Mouse (Mus musculus) testis, postnatal 10 days (tissue): ENCODE measurements at regions not wholly inside any gene's neighbourhood (a gene's known extent, or its start where the extent isn't known, plus 50 kb on each side); places are given as distances from the start of the nearest gene placed in this dataset.
A peak's percentile ranks its signal among the peaks of the same experiment; 100 is the strongest.

Source experiments
- DNase-seq: peaks from one replicate; pipeline ENCODE4 v3.0.0; 2021; ENCODE audit warnings: low spot score

- peak; percentile 58 for DNase-seq
Measured at GRCm38 (mm10) chr7:130073890-130074819, 446.0 kb downstream of the Ate1 start.

DNA sequence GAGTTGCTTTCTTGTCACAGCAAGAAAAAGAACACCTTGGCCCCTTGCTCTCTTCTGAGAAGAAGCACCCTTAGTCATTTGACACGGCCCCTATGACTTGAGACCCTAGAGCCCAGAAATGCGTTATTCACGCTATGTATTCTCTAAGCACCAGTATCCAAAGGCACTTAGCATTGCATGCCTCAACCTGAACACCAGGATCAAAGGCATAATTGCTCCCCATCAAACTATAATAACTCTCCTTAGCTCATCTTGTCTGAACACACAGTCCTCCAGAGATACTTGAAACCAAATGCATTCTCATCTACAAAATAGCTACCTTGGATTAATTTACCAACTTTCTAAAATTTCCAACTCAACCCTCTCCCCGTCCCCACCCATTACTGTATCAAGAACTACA, 437.5 kb downstream of the Ate1 start:
- DNase-seq = no peak

- DNase-seq = no peak
Measured at GRCm38 (mm10) chr7:130085706-130086105, 434.5 kb downstream of the Ate1 start.

DNA sequence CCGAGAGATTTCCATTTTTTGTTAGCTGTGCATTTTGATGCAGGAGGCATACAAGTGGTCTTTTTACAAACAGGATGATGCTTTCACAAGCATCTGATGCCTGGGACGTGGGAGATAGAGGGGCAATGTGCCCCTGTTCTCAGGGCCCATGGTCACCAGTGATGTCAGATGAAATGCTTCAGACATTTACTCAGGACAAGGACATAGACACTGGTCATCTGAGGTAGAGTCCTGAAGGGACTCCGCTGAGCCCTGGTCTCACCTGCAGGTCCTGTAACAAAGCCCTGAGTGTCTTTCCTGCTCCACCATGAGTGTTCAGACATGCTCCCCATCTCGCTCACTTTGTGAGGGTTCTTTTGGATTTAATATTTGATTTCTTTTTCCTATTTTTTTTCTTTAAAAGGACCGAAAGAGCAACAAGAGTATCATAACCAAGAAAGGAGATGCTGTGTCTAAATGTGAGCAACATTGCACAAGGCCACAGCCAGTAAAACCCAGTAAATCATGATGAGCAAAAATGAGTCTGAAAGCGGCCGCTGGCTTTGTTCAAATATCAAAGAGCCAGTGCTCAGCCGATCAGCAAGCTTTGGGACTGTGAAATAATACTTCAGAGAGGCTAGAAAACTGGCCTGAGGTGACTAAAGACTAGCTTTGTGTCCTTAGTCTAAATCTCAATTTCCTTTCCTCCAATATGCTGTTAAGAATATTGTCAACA, 430.1 kb downstream of the Ate1 start:
- DNase-seq = no peak

GRCm38 (mm10) chr7:130091942-130092341, 428.2 kb downstream of the Ate1 start:
- DNase-seq = no peak

GRCm38 (mm10) chr7:130095141-130095540, 425.0 kb downstream of the Ate1 start:
- DNase-seq = no peak

GRCm38 (mm10) chr7:130098606-130099005, 421.6 kb downstream of the Ate1 start:
- DNase-seq = no peak

- no peak for DNase-seq
Measured at GRCm38 (mm10) chr7:130102671-130103070, 417.5 kb downstream of the Ate1 start.

GRCm38 (mm10) chr7:130106961-130107360, 413.2 kb downstream of the Ate1 start:
- DNase-seq = no peak

DNA sequence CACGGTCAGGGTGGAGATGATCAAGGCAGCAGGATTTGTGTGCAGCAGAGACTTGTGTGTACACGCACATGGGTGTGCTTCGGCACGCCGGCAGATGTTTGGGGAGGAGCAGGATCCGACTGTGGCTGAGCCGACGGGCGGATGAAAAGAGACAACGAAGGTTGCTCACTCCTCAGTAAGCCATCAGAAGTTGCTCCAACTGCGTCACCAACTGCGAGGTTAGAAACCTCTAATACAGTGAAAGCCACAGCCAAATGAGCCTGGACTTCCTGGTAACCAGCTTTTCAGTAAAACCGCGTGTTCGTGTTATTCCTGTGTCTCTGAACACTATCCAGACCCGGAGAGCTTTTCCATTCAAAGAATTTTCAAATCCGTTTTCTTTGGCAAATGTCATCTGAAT, 411.8 kb downstream of the Ate1 start:
- no peak for DNase-seq
